Mouse (Mus musculus) limb, embryonic 14.5 days (tissue): ENCODE measurements at regions not wholly inside any gene's neighbourhood (a gene's known extent, or its start where the extent isn't known, plus 50 kb on each side); places are given as distances from the start of the nearest gene placed in this dataset.

ENCODE experiments used
- ATAC-seq: fragments of 200-750 bp; cut with Nextera tagmentation; 2 replicates; pipeline ENCODE4 v1.8.0; 2017; ENCODE audit warnings: low read depth, moderate number of reproducible peaks, moderate TSS enrichment; ENCODE audit not compliant: low FRiP score
- DNase-seq: peaks from one replicate; pipeline ENCODE4 v3.0.0-alpha.2; 2015; ENCODE audit warnings: low spot score
- H3K27ac ChIP-seq: fragments of 300-500 bp; sonication (generic); replicated peaks from 2 replicates; pipeline ENCODE4 v1.5.1; 2014; ENCODE audit warnings: low read depth, mild to moderate bottlenecking, low read length, moderate library complexity, mixed read lengths
- H3K27me3 ChIP-seq: fragments of 300-500 bp; sonication (generic); 2 replicates; pipeline ENCODE4 v1.6.1; 2014; ENCODE audit warnings: low read length, mixed read lengths; ENCODE audit not compliant: control insufficient read depth, insufficient read depth
- H3K36me3 ChIP-seq: fragments of 300-500 bp; sonication (generic); 2 replicates; pipeline ENCODE4 v1.6.1; 2014; ENCODE audit warnings: mild to moderate bottlenecking, low read length, moderate library complexity, mixed read lengths; ENCODE audit not compliant: control insufficient read depth, insufficient read depth
- H3K4me1 ChIP-seq: fragments of 300-500 bp; sonication (generic); 2 replicates; pipeline ENCODE4 v1.6.1; 2014; ENCODE audit warnings: antibody characterized with exemption, low read length, mixed read lengths; ENCODE audit not compliant: control insufficient read depth, insufficient read depth
- H3K4me2 ChIP-seq: fragments of 300-500 bp; sonication (generic); replicated peaks from 2 replicates; pipeline ENCODE4 v1.6.1; 2014; ENCODE audit warnings: low read depth, mild to moderate bottlenecking, low read length, moderate library complexity; ENCODE audit not compliant: severe bottlenecking
- H3K4me3 ChIP-seq: fragments of 300-500 bp; sonication (generic); replicated peaks from 2 replicates; pipeline ENCODE4 v1.5.1; 2014; ENCODE audit warnings: low read length
- H3K9ac ChIP-seq: fragments of 300-500 bp; sonication (generic); 2 replicates; pipeline ENCODE4 v1.6.1; 2014; ENCODE audit warnings: mild to moderate bottlenecking, low read depth, low read length, moderate library complexity; ENCODE audit not compliant: severe bottlenecking
- H3K9me3 ChIP-seq: fragments of 300-500 bp; sonication (generic); 2 replicates; pipeline ENCODE4 v1.6.1; 2016; ENCODE audit warnings: low read length; ENCODE audit not compliant: control insufficient read depth
- POLR2A ChIP-seq: fragments of 200-500 bp; IDR thresholded peaks from 2 replicates; pipeline ENCODE4 v1.8.0; 2012; ENCODE audit warnings: inconsistent platforms, mild to moderate bottlenecking, moderate library complexity, borderline replicate concordance; ENCODE audit not compliant: insufficient read depth, insufficient read length; ENCODE audit errors: extremely low read depth
- WGBS: fragments of 180-500 bp; shearing (Covaris S2); extraction: QIAGEN DNeasy Blood & Tissue Kit; methylation state at CpG from one replicate; pipeline ENCODE4 v1.1.7; 2014; 5-methylcytosine and 5-hydroxymethylcytosine counted together

DNA sequence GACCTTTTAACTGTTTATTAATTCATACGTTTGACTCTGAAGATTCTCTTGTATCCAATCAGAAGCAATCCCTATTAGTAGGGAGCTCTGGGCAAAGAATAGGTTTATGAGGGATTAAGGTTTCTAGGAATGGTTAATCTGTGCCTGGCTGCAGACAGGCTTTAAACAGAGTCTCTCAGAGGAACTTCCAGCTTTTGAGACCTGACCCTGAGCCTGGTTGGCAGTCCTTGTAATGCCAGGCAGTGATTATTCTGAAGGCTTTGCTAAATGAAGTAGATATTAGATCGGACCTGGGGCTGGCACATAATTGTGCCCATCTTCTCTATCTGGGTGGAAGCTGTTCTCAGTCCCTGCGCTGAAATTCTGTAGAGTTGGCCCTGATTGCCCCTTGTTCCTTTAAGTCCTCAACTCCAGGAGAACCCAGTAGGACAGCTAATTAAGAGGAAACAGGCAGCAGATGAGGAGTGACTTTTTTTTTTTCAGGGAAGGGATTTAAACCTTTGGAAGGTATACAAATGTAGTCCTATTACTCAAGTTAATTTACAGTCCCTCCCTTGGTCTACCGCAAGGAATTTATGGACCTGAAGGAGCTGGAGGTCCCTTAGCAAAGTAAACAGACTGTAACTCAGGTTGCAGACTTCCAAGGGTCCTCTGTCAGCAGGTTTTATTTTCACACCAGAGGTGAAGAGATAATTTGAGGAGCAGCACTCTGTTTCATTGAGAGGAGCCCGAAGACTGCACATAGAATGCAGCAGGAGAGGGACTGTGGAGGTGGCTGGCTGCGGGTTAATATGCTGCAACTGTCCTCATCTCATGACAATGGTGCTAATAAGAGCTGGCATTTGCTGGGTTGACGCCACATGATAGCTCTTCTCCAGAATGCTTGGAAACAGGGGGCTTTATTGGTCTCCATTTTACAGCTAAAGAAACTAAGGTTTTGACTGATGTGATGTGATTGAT is 595.7 kb downstream of the Bcl11a start:
- no peak for ATAC-seq

DNA sequence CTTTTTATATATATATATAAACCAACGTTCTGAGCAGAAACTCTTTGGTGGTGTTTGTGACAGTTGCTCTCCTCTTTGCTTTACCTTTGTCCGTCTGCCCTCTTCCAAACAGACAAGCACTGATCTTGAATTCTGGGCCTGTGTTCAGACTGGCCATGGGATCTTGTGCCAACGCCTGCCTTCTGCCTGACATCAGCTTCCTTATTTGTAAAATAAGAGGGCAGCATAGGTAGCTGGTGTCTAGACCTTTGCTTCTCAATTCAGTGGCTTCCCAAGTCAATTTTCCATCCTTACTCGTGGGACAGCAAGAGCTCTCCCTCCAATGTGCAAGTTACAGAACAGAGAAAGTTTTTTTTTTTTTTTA is 596.3 kb downstream of the Bcl11a start:
- H3K4me3 ChIP-seq = no peak overlapping the region
- DNase-seq (no peak), ATAC-seq (no peak)
- H3K9me3 ChIP-seq = no peaks in the 10 kb centered on the region
- H3K4me1 ChIP-seq = peaks cover 10% of the 10 kb centered on the region; the same call in 1 of the 2 replicates
- no peak for TF ChIP-seq POLR2A
- H3K27ac ChIP-seq = no peak overlapping the region
- H3K36me3 ChIP-seq = no peaks in the 10 kb centered on the region
- no peaks in the 10 kb centered on the region for H3K27me3 ChIP-seq
- H3K4me2 ChIP-seq = no peak overlapping the region
- WGBS = 49% methylated on average over 4 of the region's 4 CpGs
- H3K9ac ChIP-seq = no peak overlapping the region

More for the DNA sequence above, 595.7 kb downstream of the Bcl11a start:
- Histone ChIP-seq H3K9ac (no peak overlapping the region), H3K4me2 (no peak overlapping the region), H3K9me3 (no peaks in the 10 kb centered on the region), H3K36me3 (no peaks in the 10 kb centered on the region), H3K4me3 (no peak overlapping the region), H3K27me3 (no peaks in the 10 kb centered on the region), H3K27ac (no peak overlapping the region), H3K4me1 (peaks cover 10% of the 10 kb centered on the region; the same call in 1 of the 2 replicates)
- no peak for DNase-seq
- no peak for TF ChIP-seq POLR2A
- 34% methylated on average over 7 of the region's 7 CpGs for WGBS

DNA sequence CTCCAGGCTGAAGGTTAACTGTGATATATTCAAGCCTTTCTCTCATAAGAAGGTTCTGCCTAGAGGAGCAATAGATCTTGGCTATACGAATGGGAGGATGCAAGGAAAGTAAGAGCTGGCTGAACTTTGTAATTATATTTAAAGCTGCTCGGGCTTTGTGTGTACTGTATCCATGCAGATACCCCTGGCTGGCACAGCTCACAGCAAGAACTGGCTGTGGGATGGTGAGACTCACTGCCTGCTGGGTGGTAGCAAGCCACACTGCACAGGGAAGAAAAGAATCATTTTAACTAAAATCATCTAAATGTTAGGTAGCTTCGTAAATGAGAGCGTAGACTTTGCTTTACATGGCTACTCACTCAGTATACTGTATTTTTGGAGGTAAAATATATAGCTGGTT is 599.2 kb downstream of the Bcl11a start:
- no peaks in the 10 kb centered on the region for H3K36me3 ChIP-seq
- ATAC-seq (no peak), DNase-seq (no peak)
- TF ChIP-seq POLR2A = no peak
- H3K9me3 ChIP-seq = no peaks in the 10 kb centered on the region
- no peak overlapping the region for H3K27ac ChIP-seq
- no peak overlapping the region for H3K4me2 ChIP-seq
- 87% methylated on average over 4 of the region's 4 CpGs for whole genome bisulfite sequencing
- H3K27me3 ChIP-seq = no peaks in the 10 kb centered on the region
- H3K9ac ChIP-seq = no peak overlapping the region
- peaks cover 10% of the 10 kb centered on the region; the same call in 1 of the 2 replicates for H3K4me1 ChIP-seq
- no peak overlapping the region for H3K4me3 ChIP-seq

DNA sequence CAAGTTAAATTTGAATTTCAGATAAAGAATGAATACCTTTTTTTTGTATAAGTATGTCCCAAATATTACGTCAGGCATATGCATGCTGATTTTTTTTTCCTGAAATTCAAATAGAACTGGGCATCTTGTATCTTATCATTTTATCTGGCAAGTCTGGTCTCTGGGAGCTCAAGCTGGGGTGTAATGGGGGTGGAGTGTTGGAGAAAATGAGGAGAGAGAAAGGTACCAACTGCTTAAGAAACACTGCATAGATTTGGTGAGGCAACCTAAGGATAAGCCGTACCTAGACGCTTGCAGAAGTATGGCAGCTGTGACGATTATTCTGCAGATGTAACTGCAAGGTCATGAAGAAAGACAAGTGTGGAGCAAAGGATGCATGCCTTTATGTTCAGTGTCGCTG is 601.7 kb downstream of the Bcl11a start:
- DNase-seq = no peak
- Histone ChIP-seq H3K4me1 (peaks cover 2% of the 10 kb centered on the region; the same call in 1 of the 2 replicates), H3K9me3 (no peaks in the 10 kb centered on the region), H3K4me3 (no peak overlapping the region), H3K27me3 (no peaks in the 10 kb centered on the region), H3K36me3 (no peaks in the 10 kb centered on the region), H3K27ac (no peak overlapping the region), H3K9ac (no peak overlapping the region), H3K4me2 (no peak overlapping the region)
- TF ChIP-seq POLR2A = no peak
- 95% methylated on average over 5 of the region's 5 CpGs for WGBS
- no peak for ATAC-seq

DNA sequence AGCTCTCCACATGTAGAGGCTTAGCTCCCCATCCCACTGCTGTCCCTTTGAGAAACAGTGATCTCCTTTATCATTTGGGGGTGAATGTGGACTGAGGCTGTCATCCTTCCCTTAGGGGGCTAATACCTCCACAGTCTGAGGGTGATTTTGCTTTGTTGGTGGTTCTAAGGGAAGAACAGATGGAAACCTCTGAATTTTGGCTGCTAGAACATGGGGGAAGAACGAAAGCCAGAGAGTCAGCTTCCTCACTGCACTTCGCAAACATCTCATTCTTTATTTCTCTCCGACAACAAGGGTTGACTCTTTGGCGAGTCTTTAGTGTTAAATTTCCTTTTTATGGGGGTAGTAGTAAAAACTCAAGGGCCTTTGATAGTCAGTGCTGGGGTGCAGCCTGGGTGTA is 604.6 kb downstream of the Bcl11a start:
- DNase-seq = no peak
- no peaks in the 10 kb centered on the region for H3K36me3 ChIP-seq
- H3K4me2 ChIP-seq = no peak overlapping the region
- H3K9me3 ChIP-seq = no peaks in the 10 kb centered on the region
- no peaks in the 10 kb centered on the region for H3K4me1 ChIP-seq
- H3K9ac ChIP-seq = no peak overlapping the region
- H3K4me3 ChIP-seq = no peak overlapping the region
- no peak for TF ChIP-seq POLR2A
- H3K27ac ChIP-seq = no peak overlapping the region
- WGBS = 20% methylated on average over 4 of the region's 4 CpGs
- no peak for ATAC-seq
- H3K27me3 ChIP-seq = no peaks in the 10 kb centered on the region
